Mouse (Mus musculus): Measurements from ENCODE around the gene F11r.

DNA sequence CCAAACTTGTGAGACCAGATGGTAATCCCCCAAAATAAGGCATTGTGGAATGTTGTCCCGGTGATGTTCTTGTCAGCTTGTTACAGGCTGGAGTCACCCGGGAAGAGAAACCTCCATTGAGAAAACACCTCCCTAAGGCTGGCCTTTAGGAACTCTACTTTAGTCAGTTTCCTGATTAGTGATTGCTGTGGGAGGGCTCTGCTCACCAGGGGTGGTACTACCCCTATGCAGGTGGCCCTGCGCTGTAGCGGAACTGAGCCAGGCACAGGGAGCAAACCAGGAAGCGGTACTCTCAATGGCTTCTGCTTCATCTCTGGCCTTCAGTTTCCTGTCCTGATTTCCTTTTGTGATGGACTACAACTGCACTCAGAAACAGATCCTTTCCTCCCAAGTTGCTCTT is 62.5 kb downstream of the F11r start:
- TF ChIP-seq GATA1 (IDR thresholded peaks at IDR 0.05; ENCODE audit: borderline replicate concordance, low read length) (no peak), FLI1 (IDR thresholded peaks at IDR 0.05; ENCODE audit: low read length) (no peak)
